Mouse (Mus musculus): ENCODE measurements around the gene Cacna1b. TPM values are rescaled to one million over a fixed set of nuclear protein-coding genes. Genes with fewer than 3 reads are reported as not detected.

The Cacna1b gene
- total RNA-seq, 2 experiments from 2014 or later, result under 0.01 TPM; not detected in 1

- no peak for ATAC-seq (replicated peaks; ENCODE audit: low FRiP score, poor library complexity, severe bottlenecking)
These were observed 37.1 kb downstream of the Cacna1b start for GRCm38 (mm10) chr2:24725865-24726264.

GRCm38 (mm10) chr2:24719645-24720379 is 43.1 kb downstream of the Cacna1b start:
- ATAC-seq (replicated peaks; ENCODE audit: low FRiP score, poor library complexity, severe bottlenecking), result no peak

GRCm38 (mm10) chr2:24718906-24719305 is 44.0 kb downstream of the Cacna1b start:
- ATAC-seq (replicated peaks; ENCODE audit: low FRiP score, poor library complexity, severe bottlenecking), result no peak

- no peak for ATAC-seq (replicated peaks; ENCODE audit: low FRiP score, poor library complexity, severe bottlenecking)
These were observed 45.0 kb downstream of the Cacna1b start for GRCm38 (mm10) chr2:24717963-24718362.

GRCm38 (mm10) chr2:24717461-24717860 is 45.5 kb downstream of the Cacna1b start:
- no peak for ATAC-seq (replicated peaks; ENCODE audit: low FRiP score, poor library complexity, severe bottlenecking)

- no peak for ATAC-seq (replicated peaks; ENCODE audit: low FRiP score, poor library complexity, severe bottlenecking)
These were observed 57.0 kb downstream of the Cacna1b start for GRCm38 (mm10) chr2:24705929-24706328.

- ATAC-seq (replicated peaks; ENCODE audit: low FRiP score, poor library complexity, severe bottlenecking), result no peak
These were observed 60.6 kb downstream of the Cacna1b start for GRCm38 (mm10) chr2:24702208-24702957.

GRCm38 (mm10) chr2:24697281-24697980 is 65.5 kb downstream of the Cacna1b start:
- no peak for ATAC-seq (replicated peaks; ENCODE audit: low FRiP score, poor library complexity, severe bottlenecking)

GRCm38 (mm10) chr2:24692371-24692770 is 70.6 kb downstream of the Cacna1b start:
- ATAC-seq (replicated peaks; ENCODE audit: low FRiP score, poor library complexity, severe bottlenecking), result no peak

- ATAC-seq (replicated peaks; ENCODE audit: low FRiP score, poor library complexity, severe bottlenecking), result no peak
These were observed 72.6 kb downstream of the Cacna1b start for GRCm38 (mm10) chr2:24690356-24690755.

GRCm38 (mm10) chr2:24685347-24685746 is 77.6 kb downstream of the Cacna1b start:
- ATAC-seq (replicated peaks; ENCODE audit: low FRiP score, poor library complexity, severe bottlenecking), result no peak

GRCm38 (mm10) chr2:24684796-24685195 is 78.2 kb downstream of the Cacna1b start:
- ATAC-seq (replicated peaks; ENCODE audit: low FRiP score, poor library complexity, severe bottlenecking), result no peak

GRCm38 (mm10) chr2:24683266-24683665 is 79.7 kb downstream of the Cacna1b start:
- no peak for ATAC-seq (replicated peaks; ENCODE audit: low FRiP score, poor library complexity, severe bottlenecking)

- ATAC-seq (replicated peaks; ENCODE audit: low FRiP score, poor library complexity, severe bottlenecking), result no peak
These were observed 82.2 kb downstream of the Cacna1b start for GRCm38 (mm10) chr2:24680731-24681130.

GRCm38 (mm10) chr2:24680176-24680575 is 82.8 kb downstream of the Cacna1b start:
- ATAC-seq (replicated peaks; ENCODE audit: low FRiP score, poor library complexity, severe bottlenecking), result no peak

GRCm38 (mm10) chr2:24679012-24679651 is 83.8 kb downstream of the Cacna1b start:
- ATAC-seq (replicated peaks; ENCODE audit: low FRiP score, poor library complexity, severe bottlenecking), result no peak

- no peak for ATAC-seq (replicated peaks; ENCODE audit: low FRiP score, poor library complexity, severe bottlenecking)
These were observed 84.4 kb downstream of the Cacna1b start for GRCm38 (mm10) chr2:24678538-24678937.

GRCm38 (mm10) chr2:24678110-24678509 is 84.8 kb downstream of the Cacna1b start:
- ATAC-seq (replicated peaks; ENCODE audit: low FRiP score, poor library complexity, severe bottlenecking), result no peak

GRCm38 (mm10) chr2:24677629-24678028 is 85.3 kb downstream of the Cacna1b start:
- ATAC-seq (replicated peaks; ENCODE audit: low FRiP score, poor library complexity, severe bottlenecking), result no peak

- ATAC-seq (replicated peaks; ENCODE audit: low FRiP score, poor library complexity, severe bottlenecking), result no peak
These were observed 88.4 kb downstream of the Cacna1b start for GRCm38 (mm10) chr2:24674432-24675006.

Measured in erythroid progenitor cell, adult 5-6 weeks (primary cell).